Mouse (Mus musculus) kidney, adult 8-10 months (tissue): ENCODE results near the gene Gas2.

Source experiments
- DNase-seq, 2 experiments: peaks; one replicate each; pipeline ENCODE4 v3.0.0; 2022

The Gas2 gene

DNA sequence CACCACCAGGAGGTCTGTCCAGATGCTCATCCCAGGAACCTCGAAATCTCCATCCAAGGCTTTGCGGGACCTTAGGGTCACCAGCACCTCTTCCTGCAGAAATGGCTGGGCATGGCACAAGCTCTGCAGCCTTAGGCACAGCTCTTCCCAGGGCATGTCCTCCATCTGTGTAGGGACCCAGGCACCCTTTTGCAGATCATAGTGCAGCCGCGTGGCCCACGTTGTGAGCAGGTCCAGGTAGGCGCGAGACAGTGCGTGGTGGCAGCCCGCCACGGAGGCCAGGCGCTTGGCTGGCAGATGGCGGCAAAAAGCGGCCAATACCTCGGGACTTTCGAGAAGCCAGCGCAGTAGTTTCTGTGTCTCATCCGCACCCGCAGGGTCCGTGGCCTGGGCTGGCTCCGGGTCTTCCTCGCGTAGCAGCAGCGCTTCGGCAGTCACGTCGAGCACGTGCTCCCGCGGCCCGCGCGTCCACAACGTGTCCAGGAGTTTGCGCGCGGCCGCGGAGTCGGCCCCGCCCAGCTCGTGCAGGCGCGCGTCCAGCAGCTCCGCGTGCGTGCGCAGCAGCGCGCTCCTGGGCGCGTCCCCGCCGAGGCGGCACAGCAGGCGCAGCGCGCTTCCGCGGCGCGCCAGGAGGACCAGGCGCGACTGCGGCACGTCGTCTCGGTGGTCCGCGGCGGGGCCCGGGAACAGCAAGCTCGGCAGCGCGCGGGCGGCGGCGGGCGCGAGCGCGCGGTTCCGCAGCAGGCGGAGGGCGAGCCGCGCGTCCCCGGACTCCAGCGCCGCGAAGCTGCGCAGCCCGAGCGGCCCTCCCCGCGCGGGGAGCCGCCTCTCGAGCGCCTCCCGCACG, at the start of gene Gas2:
Gas2 (plus strand) TSS at position 766 of the 847 bp plus-strand sequence.
- peak; percentile 84 to 88 for DNase-seq

DNA sequence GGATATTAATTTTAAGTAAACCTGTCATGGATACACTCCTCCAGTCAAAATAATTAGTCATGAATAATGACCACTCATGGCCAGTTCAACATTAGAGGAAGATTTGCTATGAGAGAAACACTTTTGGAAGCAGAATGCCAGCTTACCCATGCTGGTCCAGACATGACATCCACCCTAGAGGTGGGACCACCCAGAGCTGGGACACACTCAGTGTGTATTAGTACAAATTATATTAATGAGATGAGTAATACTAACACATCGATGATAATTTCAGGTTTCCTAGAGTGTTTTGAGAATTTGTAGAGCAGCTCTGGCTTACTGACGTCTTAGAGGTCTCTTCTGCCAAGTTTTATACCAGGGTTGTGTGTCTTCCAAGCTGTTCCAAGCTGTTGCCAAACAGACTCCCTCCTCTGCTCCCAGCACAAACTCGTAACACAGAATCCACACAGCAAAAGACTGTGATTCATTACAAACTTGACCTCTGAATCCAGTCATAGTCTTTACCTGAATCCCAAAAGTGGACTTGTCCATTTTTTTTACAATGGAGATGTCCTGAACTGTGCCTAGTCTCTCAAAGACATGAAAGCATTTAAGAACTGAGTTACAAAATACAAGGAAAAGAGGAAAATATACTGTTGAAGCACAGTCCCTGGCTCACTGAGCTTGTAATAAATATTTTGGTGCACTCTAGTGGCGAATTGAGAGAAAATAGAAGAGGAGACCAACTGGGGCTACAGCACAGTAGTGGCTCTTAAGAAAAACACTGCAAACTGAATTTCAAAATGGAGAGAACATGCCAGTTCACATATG, 46.1 kb upstream of the Gas2 start:
- DNase-seq: no peak

DNA sequence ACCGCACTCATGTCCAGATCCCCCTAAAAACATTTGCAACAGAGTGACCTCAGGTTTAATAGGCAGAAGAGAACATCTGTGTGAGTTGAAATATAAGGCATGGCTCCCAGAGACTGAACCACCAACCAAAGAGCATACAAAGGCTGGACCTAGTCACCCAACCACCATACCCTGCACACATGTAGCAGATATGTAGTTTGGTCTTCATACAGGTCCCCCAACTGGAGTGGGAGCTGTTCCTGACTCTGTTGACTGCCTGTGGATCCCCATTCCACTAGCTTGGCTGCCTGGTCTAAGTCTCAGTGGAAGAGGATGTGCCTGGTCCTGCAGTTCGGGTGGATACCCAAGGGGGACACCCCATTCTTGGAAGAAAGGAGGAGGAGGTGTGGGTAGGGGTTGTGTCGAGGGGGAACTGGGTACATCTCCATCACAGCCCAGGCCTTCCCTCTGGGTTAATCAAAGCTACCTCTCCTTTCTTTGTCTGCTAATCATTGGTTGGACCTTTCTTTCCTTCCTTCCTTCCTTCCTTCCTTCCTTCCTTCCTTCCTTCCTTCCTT, 45.5 kb upstream of the Gas2 start:
- no peak for DNase-seq

DNA sequence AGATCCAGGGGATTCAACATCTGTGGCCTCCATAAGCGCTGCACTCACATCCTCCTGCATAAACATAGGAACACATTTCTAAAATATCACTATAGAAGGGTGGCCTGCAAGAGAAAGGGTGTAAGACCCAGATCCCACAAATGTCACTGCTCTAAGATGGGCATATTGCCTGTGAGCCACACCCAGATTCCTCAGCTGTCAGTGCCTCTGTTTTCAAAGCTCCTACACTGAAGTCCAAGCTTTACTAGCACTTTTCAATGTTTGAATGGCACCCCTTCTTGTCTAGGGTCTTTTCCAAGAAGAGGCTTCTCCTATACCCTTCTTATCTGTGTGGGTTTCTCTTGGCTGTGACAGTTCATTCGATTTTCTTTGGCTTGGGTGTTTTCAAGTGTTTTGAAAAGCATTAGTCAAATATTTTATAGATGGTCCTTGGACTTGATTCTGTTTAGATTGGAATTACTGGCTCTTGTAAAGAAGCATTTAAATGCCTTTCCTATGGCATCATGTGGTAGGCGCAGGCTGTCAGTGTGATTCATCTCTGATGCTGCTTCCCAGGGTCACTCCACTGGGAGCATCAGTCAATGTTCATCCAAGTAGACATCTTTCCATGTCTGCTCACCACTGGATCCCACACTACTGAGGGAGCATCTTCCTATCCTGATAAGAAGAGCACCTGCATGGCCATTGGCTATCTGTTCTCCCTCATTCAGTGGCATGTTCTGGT, 43.4 kb upstream of the Gas2 start:
- no peak for DNase-seq

DNA sequence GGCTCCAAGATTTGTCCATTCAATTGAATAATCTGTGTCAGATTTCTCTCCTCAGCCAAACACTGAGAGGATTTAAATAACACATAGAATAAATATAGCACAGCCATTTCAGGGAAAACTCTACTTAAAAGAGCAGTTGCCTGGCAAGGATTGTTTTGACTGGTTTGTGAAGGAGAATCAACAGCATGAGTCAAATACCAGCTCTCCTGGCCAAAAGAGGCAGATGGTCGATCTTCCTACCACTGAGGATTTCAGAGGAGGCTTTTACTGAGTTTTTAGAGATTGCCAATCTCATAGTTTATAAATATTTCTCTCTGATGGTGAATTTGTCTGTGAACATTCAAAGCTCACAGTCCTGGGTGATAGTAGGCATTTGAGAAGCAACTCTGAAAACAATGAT, 41.9 kb upstream of the Gas2 start:
- no peak for DNase-seq

DNA sequence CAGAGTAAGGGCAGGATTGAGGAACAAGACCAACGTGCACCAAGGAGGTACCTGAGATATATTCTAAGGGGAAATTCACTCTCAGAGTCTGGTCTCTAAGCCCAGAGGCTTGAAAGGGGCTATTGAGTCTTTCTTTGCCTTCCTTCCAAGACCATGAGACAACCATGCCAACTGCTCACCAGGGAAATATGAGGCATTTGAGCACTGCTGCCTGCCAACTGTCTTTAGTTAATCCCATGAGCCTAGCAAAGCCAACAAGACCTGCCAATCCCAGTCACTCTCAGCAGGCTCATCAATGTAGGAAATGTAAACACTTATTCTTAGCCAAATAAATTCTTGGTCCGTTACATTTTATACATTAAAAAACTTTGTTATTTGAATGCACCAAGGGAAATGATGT, 40.3 kb upstream of the Gas2 start:
- DNase-seq: no peak

DNA sequence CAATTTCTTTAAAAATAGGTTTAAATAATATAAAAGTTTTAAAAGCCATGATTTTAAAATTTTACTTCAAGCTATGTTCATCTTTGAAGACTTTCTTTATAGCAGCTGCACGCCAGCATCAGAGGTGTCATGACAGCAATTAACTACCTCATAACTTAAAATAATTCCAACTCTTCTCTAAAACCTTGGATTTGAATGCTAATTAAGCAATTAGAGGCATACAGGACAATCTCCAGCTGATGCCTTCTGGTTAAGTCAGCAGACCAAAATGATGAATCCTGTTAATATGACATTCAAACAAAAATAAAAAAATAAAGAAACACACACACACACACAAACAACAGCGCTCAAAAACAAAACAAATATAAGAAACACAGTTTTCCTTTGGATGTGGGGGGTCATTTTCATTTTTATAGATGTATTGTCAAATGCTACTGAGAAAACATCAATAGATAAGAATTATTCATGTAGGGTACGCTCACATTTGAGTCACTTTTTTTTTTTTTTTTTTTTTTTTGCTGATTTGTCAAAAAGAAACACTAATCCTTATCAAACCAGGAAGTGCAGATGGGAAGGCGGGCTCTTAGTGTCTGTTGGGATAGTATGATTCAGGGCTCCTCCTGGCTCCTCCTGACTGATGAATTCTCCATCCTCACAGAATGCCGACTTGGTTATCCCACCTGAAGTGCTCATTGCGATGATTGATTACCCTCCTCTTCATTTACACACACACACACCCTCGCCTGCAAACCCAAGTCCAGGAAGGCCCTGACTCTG, 38.1 kb upstream of the Gas2 start:
- DNase-seq: no peak

DNA sequence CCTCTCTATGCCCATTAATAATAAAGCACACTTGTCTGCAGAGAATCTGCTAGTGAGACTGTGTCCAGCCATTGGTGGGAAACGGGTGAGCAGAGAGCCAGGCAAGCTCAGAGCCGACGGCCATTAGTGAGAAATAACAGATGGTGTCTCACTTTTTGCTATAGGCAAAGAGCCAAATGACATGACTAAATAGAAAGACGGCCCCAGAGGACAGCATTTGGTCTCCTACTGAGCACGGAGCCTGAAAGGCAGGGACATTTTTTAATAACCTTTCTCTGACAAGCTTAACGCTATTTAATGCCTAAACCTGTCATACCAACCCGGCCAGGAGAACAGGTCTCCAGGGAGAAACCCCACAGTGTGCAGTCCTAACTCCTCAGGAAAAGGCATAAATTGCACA, 29.9 kb upstream of the Gas2 start:
- no peak for DNase-seq

DNA sequence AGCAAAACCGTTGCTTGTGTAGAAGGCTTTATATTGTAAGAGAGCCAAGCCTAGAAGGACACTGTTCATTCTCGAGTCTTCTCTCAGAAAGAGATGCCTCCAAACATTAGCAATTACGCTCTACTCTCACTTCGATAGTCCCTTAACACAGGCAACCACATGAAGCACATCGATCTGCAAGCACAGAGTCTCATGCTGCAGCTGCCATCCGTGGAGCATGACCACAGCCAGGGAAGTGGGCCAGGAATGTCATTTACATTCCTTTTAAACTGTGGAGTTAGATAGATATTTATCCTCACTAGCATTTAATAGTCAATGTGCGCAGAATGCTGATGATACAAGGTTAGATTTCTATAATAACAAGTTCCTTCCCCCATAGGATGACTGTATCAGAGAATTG, 21.3 kb upstream of the Gas2 start:
- DNase-seq: no peak

DNA sequence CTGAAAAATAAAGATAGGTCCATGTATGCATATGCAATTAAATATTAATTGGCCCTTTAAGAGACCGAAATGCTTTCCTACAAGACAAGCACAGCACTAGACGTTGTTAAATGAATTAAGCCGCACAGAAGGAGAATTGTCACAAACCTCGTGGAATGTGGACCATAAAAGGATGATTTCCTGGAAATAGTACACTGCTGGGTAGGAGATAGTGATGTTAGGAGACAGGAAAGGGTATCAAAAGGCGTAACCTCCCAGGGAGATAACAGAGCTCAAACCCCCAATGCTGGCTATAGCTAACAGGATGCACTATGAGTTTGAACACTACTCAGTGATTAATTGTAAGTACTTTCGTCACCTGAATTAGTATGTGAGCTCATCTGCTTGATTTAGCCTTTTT, 10.9 kb upstream of the Gas2 start:
- no peak for DNase-seq

DNA sequence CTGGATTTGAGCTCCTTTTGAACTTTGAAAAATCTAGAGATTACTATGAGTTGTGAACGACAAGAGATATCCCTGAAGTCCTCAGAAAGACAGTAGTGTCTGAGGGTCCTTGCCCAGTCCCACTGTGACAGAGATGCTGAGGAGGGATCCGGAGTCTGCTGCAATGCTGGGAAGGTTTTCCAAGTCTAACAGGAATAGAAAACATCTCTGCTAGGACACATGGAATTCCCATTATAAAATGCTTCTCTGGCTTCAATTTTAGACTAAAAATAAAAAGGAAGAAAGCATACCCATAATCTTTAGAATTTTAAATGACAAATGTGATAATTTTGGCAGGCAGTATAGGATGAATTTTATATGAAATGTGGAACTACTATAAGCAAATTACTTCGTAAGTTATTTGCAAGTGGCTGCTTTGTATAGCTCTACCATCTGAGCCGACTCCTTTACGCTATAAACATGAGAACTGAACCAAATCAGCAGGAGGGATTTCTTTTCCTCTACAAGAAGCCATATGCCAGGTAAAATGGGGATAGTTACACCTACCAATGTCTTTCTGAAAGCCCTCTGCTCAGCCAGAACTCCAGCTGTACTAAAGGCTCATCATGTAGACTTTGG, 9.8 kb upstream of the Gas2 start:
- DNase-seq: no peak

DNA sequence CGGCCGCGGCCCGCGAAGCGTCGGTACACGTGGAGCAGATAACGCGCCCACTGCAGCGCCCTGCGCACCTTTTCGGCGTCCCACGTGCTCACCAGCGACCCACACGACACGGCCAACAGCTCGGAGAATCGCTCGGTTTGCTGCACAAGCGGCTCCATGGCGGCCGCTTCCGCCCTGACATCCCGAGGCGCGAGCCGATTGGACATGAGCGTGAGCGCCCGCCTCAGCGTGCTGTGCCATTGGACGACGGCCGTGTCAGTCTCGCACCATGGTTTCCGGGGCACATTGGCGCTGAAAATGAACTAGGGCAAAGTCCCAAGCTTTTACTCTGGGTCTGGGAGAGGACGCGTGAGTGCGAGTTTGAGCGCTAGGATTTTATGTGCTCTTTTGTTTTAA, 280 bp downstream of the Gas2 start, which contains the start of gene Fancf:
Fancf (minus strand) TSS at position 171 of the 396 bp plus-strand sequence.
- peak; percentile 97 to 99 for DNase-seq

DNA sequence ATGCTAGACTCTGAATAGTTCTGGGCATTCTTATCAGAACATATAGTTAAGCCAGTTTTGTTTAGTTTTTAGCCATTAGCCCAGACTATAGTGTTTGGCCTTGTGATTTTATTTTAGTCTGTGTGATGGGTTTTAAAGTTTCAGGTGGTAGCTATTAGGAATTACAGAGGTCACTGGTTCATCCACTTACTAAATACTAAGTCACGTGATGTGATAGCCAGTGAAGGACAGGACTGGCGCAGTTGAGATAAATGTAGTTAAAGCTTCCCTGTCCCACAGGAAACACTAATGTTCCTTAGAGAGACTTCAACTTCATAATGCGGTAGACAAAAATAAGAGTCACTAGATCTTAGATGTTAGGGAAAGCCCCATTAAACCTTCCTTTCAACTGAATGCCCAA, 1.0 kb downstream of the Gas2 start:
- DNase-seq: no peak

DNA sequence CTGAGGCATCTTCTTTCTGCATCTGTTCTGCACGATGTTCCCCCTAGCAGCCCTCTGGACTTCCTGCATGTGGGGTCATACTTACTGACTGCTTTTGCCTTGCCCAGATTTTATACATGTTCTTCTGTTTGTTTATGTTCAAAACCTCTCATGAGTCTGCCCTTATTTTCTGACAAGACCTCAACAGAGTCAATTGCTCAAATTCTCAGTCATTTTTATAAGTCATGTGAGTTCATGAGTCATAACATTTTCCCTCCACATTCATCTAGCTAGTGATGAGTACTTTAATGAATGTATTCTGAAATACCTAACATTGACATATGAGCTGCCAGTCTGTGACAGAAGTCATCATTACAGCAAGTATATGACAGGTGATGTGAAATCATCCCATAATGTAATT, 3.5 kb downstream of the Gas2 start:
- DNase-seq: no peak

DNA sequence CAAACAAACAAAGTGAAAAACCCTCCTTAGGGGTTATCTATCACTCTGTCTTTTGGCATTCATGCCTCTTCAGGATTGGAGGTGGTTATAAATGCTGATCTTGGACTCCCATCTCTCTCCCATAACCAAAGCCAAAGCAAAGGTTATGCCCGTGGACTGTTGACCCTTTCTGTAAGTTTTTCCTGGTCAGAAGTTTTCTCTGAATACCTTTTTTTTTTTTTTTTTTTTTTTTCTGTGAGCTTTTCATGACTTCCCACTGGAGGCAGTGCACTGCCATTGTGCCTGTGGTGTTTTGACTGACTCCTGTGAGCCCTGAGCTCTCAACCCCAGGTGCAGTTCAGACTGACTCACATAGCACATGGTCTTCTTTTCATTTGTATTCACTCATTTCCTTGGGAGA, 6.2 kb downstream of the Gas2 start:
- peak in 1 of 2 experiments; percentile 23 for DNase-seq

DNA sequence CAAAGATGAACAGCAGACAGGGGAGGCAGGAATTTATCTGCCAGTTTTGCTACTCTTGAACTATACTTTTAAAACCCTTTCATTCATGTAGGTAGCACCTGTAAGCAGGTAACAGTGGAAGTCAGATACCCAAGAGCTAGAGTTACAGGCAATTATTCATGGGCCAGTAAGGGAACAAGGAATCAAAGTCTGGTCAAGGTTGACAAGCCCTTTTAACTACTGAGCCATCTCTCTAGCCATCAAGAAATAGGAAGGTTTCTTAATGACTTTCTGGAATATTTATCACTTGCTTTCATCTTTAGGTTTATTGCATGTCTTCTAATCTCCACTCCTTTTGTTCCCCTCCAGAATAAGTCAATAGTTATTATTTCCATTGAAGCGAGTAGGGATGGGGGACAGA, 10.2 kb downstream of the Gas2 start:
- no peak for DNase-seq

DNA sequence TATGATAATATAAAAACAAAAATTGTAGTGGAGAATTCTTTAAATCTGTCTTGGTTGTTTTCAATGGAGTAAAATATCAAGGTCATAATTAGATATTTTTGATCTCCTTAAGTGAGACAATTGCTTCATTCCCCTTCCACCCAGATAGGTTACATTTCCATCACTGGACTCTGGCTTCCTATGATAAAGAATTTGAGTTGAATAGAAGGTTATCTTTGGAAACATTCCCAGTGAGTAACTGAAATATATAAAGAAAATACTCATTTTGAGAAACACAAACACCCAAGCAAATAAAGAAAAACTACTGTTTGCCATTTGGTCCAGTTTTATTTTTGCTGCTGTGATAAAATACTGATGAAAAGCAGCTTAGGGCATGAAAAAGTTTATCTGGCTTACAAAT, 10.8 kb downstream of the Gas2 start:
- no peak for DNase-seq

DNA sequence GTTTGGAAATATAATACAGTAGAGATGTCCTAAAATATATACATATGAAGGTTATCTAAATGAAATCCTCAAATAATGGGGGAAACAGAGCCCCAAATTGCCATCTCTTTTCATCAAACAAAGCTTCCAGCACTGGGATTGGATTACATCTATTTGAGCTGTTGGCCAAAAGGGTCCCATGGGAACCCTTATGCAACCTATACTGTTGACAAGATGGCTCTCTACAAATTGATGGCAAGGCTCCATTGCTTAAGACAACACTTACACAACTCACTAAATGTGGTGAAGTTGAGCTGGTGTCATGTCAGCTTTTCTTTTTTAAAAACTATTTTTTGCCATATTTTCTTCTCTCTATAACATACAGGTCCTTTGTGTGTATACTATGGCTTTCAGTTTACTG, 14.5 kb downstream of the Gas2 start:
- DNase-seq: no peak

DNA sequence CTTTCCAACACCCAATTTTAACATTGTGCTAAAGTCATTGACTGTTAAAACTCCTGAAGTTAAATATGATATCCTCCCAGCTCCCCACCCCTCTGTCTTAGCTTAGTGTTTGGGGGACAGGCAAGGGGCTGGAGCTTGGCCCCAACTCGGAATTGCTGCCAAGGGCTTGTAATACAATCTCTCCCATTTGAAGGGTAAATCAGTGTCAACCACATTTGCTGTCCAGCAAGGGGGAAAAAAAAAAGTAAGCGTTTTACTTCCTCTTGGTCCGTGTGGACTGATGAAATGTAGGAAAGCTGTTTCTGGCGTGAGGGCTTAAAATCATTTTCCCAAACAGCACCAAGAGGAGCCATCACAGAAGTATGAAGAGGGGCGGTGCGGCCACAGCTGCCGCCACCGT, 16.9 kb downstream of the Gas2 start:
- DNase-seq: no peak

DNA sequence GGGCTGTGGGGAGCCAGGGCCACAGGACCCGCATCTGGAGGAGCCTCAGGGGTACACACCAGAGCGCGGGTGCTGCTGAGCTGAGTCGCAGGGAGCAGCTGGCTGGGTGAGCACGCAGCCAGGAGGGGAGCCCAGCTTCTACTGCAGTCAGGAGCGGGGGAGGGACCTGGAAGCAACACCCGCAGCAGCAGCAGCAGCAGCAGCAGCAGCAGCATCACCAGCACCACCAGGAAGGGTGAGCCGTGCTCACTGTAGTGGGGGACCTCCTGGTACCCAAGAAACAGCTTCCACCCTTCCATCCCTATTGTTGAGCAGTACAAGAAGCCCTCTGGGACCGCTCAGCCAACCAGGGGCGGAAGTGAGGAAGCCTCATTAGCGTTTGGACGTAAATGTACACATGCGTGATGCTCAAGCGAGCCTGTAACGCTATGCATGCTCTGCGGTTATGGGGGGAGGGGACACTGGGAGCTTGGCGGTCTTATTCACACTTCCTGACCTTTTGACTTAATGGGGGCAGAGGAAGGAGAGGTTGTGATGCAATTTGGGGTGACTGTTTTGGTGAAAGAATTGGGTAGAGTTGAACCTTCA, 17.4 kb downstream of the Gas2 start:
- no peak for DNase-seq

DNA sequence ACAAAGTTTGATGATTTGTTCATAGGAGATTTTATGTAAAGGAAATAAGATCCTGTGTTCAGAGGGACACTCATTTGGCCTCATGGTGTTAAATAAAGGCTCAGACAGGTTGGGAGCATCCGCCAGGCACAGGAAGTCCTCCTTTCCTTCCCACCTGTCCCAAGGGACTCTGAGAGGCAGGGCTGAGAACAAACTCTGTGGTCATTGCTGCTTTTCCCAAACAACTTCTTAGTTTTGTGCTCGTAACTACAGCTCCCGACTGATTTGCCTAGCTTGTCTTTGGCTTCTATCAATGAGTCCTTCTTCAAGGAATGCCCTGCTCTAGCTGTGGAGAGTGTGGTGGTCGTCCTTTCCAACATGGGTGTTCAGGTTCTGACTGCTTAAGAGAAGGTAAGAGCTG, 18.3 kb downstream of the Gas2 start:
- DNase-seq: no peak

DNA sequence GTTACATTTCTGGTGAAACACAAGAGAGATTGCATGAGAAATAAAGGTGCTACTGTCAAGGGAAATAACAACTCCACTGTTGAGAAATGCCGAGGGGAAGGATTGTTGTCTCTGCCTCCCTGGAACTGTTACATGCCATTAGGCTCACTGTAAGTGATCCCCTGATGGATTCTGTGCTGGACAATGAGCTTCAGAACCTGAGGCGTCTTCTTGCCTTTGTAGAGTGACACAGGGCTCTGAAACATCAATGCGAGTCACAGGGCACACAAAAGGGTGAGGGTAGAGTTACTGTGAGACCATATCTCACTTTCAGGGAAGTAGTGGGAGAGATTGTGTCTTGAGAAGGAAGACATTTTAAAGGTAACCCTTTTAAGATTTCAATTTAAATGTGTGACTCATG, 23.5 kb downstream of the Gas2 start:
- DNase-seq: no peak
